Mouse (Mus musculus) thymus, adult 2 months (tissue): Measurements from ENCODE around the gene Ldhd.

Source experiments
- CTCF ChIP-seq: fragments of 200-500 bp; IDR thresholded peaks from 2 replicates; pipeline ENCODE4 v1.5.1; 2012; ENCODE audit warnings: mild to moderate bottlenecking, control low read depth, low read length, moderate library complexity, borderline replicate concordance; ENCODE audit not compliant: control insufficient read depth, poor library complexity, insufficient read depth; ENCODE audit errors: extremely low read depth
- POLR2A ChIP-seq: fragments of 200-500 bp; IDR thresholded peaks from 2 replicates; pipeline ENCODE4 v1.6.1; 2012; ENCODE audit warnings: mild to moderate bottlenecking, low read length, control low read depth, moderate library complexity; ENCODE audit not compliant: control insufficient read depth, poor library complexity, insufficient read depth; ENCODE audit errors: extremely low read depth

DNA sequence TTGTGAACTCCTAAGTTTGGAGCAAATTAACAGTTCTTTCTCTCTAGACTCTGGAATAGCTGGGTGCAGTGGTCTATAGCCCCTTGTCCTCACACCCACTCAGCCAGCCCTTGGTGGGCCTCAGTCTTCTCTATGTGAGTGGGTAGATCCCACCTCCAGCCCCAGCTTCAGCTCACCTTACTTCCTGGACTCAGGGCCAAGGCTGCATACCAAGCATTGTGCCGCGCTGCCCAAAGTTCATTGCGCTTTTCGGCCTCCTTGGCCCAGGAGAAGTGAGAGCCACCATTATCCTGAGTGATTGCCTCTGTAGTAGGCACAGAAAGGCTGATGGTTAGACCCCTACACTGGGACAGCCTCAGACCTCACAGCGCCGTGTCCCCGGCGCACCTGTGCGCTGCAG, 2.3 kb downstream of the Ldhd start:
- TF ChIP-seq POLR2A: no peak
- no peak for TF ChIP-seq CTCF
